Mouse (Mus musculus) skeletal muscle tissue, adult 2 months (tissue): ENCODE results near the gene Dvl3.
"Not testable (repeated sequence)": the region's sequence is repeated elsewhere in the genome, so short reads cannot be mapped to it uniquely, and the experiment has no call there.

Source experiments
- DNase-seq: peaks from one replicate; pipeline ENCODE4 v3.0.0-alpha.2; 2012; ENCODE audit warnings: low read depth, low spot score

Gene Dvl3

GRCm38 (mm10) chr16:20516726-20517201 lies at the start of gene Dvl3:
Dvl3 (plus strand) TSS chr16:20516982.
- peak; percentile 87 for DNase-seq

GRCm38 (mm10) chr16:20470981-20471380 lies 45.8 kb upstream of the Dvl3 start:
- no peak for DNase-seq

GRCm38 (mm10) chr16:20471686-20472085 lies 45.1 kb upstream of the Dvl3 start:
- DNase-seq = no peak

DNA sequence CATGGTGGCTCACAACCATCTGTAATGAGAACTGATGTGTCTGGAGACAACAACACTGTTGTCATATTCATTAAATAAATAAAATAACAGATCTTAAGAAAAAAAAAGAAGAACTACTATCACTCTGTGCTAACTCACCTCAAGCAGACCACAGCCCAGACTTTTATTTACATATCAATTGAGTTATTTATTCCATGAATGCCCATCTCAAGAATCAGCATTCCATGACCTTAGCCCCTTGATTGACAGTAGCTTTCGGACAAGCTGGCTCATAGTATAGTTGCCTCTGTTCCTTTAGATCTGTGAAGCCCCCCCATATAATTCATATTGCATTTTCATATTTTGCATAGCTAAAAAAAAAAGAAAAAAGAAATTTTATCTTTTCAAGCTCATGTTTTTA lies 43.0 kb upstream of the Dvl3 start:
- no peak for DNase-seq

- DNase-seq = no peak
Observed at GRCm38 (mm10) chr16:20474211-20474610, 42.6 kb upstream of the Dvl3 start.

- no peak for DNase-seq
Observed at GRCm38 (mm10) chr16:20474786-20475185, 42.0 kb upstream of the Dvl3 start.

DNA sequence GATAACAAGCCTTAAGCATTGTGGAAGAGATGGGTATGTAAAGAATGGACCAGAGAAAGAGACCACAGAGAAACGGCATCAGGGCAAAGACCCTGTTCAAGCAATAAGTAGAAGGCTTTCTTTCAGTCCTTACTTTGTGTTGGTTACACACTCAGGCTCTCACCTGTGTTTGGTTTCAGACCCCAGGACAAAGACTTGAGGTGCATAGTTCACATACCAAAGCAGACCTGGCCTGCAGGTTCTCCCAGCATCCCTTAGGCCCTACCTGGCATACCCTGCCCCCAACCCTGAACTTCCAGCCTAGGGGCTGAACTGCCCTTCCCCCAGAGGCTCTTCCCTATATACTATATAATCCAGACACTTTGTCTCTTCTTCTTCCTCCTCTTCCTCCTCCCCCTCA lies 41.4 kb upstream of the Dvl3 start:
- no peak for DNase-seq

DNA sequence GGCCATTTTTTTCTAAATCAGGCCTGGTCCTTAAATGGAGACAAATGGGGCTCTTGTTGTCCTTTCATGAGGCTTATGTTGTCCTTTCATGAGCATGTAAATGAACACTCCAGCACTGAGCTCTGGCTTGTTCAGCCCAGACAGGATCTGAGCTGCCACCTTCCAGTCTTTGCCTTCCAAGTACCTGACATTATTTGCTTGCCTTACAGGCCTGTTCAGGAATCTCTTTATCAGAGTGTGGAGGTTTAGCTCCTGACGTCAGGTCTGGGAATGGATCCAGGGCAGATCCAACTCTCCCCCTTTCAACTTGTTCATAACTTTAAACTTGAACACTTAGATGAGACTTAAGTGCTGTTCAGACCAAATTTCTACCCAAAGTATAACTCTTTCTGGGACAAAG lies 39.9 kb upstream of the Dvl3 start:
- no peak for DNase-seq

GRCm38 (mm10) chr16:20477270-20477669 lies 39.5 kb upstream of the Dvl3 start:
- no peak for DNase-seq

- DNase-seq = no peak
Observed at GRCm38 (mm10) chr16:20478504-20478903, 38.3 kb upstream of the Dvl3 start.

DNA sequence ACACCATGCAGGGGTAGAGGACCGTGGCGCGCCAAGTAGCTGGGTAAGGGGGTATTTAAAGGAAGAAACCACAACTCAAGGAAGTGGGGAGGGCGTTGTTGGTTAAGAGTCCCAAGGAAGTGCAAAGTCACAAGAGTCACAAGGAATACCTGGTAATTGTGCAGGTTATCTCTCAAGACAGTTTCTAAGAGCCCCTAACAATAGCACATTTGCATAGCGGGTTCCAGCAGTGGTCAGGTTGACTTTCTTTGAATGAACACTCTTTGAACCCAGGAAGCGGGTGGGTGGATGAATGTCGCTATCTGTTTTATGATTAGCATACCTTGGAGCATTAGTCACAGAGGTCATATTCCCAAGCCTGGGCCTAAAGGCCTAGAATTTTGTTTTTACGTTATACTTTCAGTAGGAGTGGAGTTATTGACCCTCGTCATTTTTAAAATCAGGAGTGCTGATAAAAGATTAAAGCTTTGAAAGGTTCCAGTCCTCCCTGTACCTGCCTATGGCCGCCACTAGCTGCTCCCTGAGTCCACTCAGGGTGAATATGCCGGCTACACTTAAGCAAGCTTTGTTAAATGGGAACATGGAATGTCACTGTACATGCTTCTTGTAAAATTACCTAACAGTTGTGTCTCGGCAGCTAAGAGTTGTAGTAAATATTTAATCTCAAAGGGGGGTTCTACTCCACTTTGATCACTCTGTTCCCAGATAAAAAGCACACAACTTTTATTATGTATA lies 37.6 kb upstream of the Dvl3 start:
- not testable (repeated sequence) for DNase-seq

DNA sequence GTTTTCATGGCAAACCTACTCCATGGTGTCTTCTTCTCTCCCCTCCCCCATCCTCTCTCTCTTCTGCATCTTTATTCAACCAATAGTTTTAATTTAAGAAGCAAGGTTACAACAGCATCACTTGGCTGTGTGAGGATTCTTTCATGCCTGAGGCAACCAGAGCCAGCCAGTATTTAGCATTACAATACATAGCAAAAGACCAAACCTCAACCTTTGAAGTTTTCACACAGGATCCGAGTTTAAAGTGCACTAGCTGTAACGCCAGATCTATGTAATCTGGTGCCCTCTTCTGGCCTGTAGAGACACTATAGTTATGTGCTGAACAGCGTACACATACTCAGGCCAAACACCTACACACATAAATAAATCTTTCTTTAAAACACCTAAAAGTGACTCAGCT lies 36.7 kb upstream of the Dvl3 start:
- DNase-seq = no peak

GRCm38 (mm10) chr16:20481746-20482145 lies 35.0 kb upstream of the Dvl3 start:
- no peak for DNase-seq

- not testable (repeated sequence) for DNase-seq
Observed at GRCm38 (mm10) chr16:20483716-20484115, 33.1 kb upstream of the Dvl3 start.

- DNase-seq = no peak
Observed at GRCm38 (mm10) chr16:20485061-20485460, 31.7 kb upstream of the Dvl3 start.

GRCm38 (mm10) chr16:20486048-20486447 lies 30.7 kb upstream of the Dvl3 start:
- DNase-seq = no peak

DNA sequence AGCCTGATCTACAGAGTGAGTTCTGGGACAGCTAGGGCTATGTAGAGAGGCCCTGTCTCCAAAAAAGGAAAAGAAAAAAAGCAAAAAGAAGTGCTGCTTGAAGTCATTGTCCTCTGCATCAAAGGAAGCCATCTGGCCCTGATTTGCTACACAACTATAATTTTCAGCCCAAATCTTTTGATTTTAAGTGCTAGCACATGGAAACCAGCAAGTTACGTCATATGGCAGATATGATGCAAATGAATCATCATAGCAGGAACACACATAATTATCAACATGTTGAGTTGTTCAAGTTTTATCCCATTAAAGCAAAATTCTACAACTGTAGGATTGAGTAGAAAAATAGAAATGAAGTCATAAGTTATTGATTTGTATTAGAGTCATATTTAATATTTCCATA lies 28.6 kb upstream of the Dvl3 start:
- DNase-seq = no peak

- DNase-seq = not testable (repeated sequence)
Observed at GRCm38 (mm10) chr16:20488751-20489150, 28.0 kb upstream of the Dvl3 start.

GRCm38 (mm10) chr16:20489233-20489632 lies 27.5 kb upstream of the Dvl3 start:
- DNase-seq = no peak

- no peak for DNase-seq
Observed at GRCm38 (mm10) chr16:20490581-20490980, 26.2 kb upstream of the Dvl3 start.

- no peak for DNase-seq
Observed at GRCm38 (mm10) chr16:20491301-20491700, 25.5 kb upstream of the Dvl3 start.

GRCm38 (mm10) chr16:20493452-20493851 lies 23.3 kb upstream of the Dvl3 start:
- DNase-seq = no peak

- DNase-seq = peak; percentile 56
Observed at GRCm38 (mm10) chr16:20496671-20497600, 19.8 kb upstream of the Dvl3 start.
